Mouse (Mus musculus): ENCODE measurements around the gene Rasl2-9. TPM values are rescaled to one million over a fixed set of nuclear protein-coding genes. Genes with fewer than 3 reads are reported as not detected.
"Not testable (repeated sequence)": the region's sequence is repeated elsewhere in the genome, so short reads cannot be mapped to it uniquely, and the experiment has no call there.

Gene Rasl2-9
- not detected in 2 replicates for total RNA-seq (2017)

- ATAC-seq (replicated peaks in 1 of 2; ENCODE audit: insufficient read depth in 1 of 2, low FRiP score in 2 of 2, low TSS enrichment in 1 of 2, low read depth in 1 of 2, poor library complexity in 2 of 2, severe bottlenecking in 2 of 2) = peak; percentile 83 to 98
These were observed at the start of gene Rasl2-9 for GRCm38 (mm10) chr7:5125549-5126406. Gene Rasl2-9, minus strand, starts transcription at chr7:5125950.

GRCm38 (mm10) chr7:5149570-5149969 lies 23.8 kb upstream of the Rasl2-9 start, which contains the start of gene Vmn1r55:
Gene Vmn1r55, minus strand, starts transcription at chr7:5149670.
- ATAC-seq (replicated peaks in 1 of 2; ENCODE audit: insufficient read depth in 1 of 2, low FRiP score in 2 of 2, low TSS enrichment in 1 of 2, low read depth in 1 of 2, poor library complexity in 2 of 2, severe bottlenecking in 2 of 2) = not testable (repeated sequence)

GRCm38 (mm10) chr7:5125078-5125477 lies 672 bp downstream of the Rasl2-9 start:
- ATAC-seq (replicated peaks in 1 of 2; ENCODE audit: insufficient read depth in 1 of 2, low FRiP score in 2 of 2, low TSS enrichment in 1 of 2, low read depth in 1 of 2, poor library complexity in 2 of 2, severe bottlenecking in 2 of 2) = no peak

GRCm38 (mm10) chr7:5116850-5117249 lies 8.9 kb downstream of the Rasl2-9 start, which contains the start of gene Rfpl4:
Gene Rfpl4, minus strand, starts transcription at chr7:5116950.
- ATAC-seq (replicated peaks in 1 of 2; ENCODE audit: insufficient read depth in 1 of 2, low FRiP score in 2 of 2, low TSS enrichment in 1 of 2, low read depth in 1 of 2, poor library complexity in 2 of 2, severe bottlenecking in 2 of 2) = no peak

- no peak for ATAC-seq (replicated peaks in 1 of 2; ENCODE audit: insufficient read depth in 1 of 2, low FRiP score in 2 of 2, low TSS enrichment in 1 of 2, low read depth in 1 of 2, poor library complexity in 2 of 2, severe bottlenecking in 2 of 2)
These were observed 13.0 kb downstream of the Rasl2-9 start for GRCm38 (mm10) chr7:5112701-5113100.

GRCm38 (mm10) chr7:5109301-5109700 lies 16.4 kb downstream of the Rasl2-9 start:
- no peak for ATAC-seq (replicated peaks in 1 of 2; ENCODE audit: insufficient read depth in 1 of 2, low FRiP score in 2 of 2, low TSS enrichment in 1 of 2, low read depth in 1 of 2, poor library complexity in 2 of 2, severe bottlenecking in 2 of 2)

- ATAC-seq (replicated peaks in 1 of 2; ENCODE audit: insufficient read depth in 1 of 2, low FRiP score in 2 of 2, low TSS enrichment in 1 of 2, low read depth in 1 of 2, poor library complexity in 2 of 2, severe bottlenecking in 2 of 2) = no peak
These were observed 17.5 kb downstream of the Rasl2-9 start for GRCm38 (mm10) chr7:5108272-5108671.

GRCm38 (mm10) chr7:5102564-5102963 lies 23.2 kb downstream of the Rasl2-9 start:
- no peak for ATAC-seq (replicated peaks in 1 of 2; ENCODE audit: insufficient read depth in 1 of 2, low FRiP score in 2 of 2, low TSS enrichment in 1 of 2, low read depth in 1 of 2, poor library complexity in 2 of 2, severe bottlenecking in 2 of 2)

GRCm38 (mm10) chr7:5101066-5101663 lies 24.6 kb downstream of the Rasl2-9 start:
- peak; percentile 98 for ATAC-seq (replicated peaks in 1 of 2; ENCODE audit: insufficient read depth in 1 of 2, low FRiP score in 2 of 2, low TSS enrichment in 1 of 2, low read depth in 1 of 2, poor library complexity in 2 of 2, severe bottlenecking in 2 of 2)

- no peak for ATAC-seq (replicated peaks in 1 of 2; ENCODE audit: insufficient read depth in 1 of 2, low FRiP score in 2 of 2, low TSS enrichment in 1 of 2, low read depth in 1 of 2, poor library complexity in 2 of 2, severe bottlenecking in 2 of 2)
These were observed 26.0 kb downstream of the Rasl2-9 start for GRCm38 (mm10) chr7:5099796-5100195.

GRCm38 (mm10) chr7:5098769-5099168 lies 27.0 kb downstream of the Rasl2-9 start:
- no peak for ATAC-seq (replicated peaks in 1 of 2; ENCODE audit: insufficient read depth in 1 of 2, low FRiP score in 2 of 2, low TSS enrichment in 1 of 2, low read depth in 1 of 2, poor library complexity in 2 of 2, severe bottlenecking in 2 of 2)

- ATAC-seq (replicated peaks in 1 of 2; ENCODE audit: insufficient read depth in 1 of 2, low FRiP score in 2 of 2, low TSS enrichment in 1 of 2, low read depth in 1 of 2, poor library complexity in 2 of 2, severe bottlenecking in 2 of 2) = no peak
These were observed 32.8 kb downstream of the Rasl2-9 start for GRCm38 (mm10) chr7:5092831-5093510.

GRCm38 (mm10) chr7:5092381-5092780 lies 33.4 kb downstream of the Rasl2-9 start:
- ATAC-seq (replicated peaks in 1 of 2; ENCODE audit: insufficient read depth in 1 of 2, low FRiP score in 2 of 2, low TSS enrichment in 1 of 2, low read depth in 1 of 2, poor library complexity in 2 of 2, severe bottlenecking in 2 of 2) = no peak

- ATAC-seq (replicated peaks in 1 of 2; ENCODE audit: insufficient read depth in 1 of 2, low FRiP score in 2 of 2, low TSS enrichment in 1 of 2, low read depth in 1 of 2, poor library complexity in 2 of 2, severe bottlenecking in 2 of 2) = no peak
These were observed 34.6 kb downstream of the Rasl2-9 start for GRCm38 (mm10) chr7:5091008-5091728.

- ATAC-seq (replicated peaks in 1 of 2; ENCODE audit: insufficient read depth in 1 of 2, low FRiP score in 2 of 2, low TSS enrichment in 1 of 2, low read depth in 1 of 2, poor library complexity in 2 of 2, severe bottlenecking in 2 of 2) = no peak
These were observed 35.9 kb downstream of the Rasl2-9 start for GRCm38 (mm10) chr7:5089853-5090252.

- ATAC-seq (replicated peaks in 1 of 2; ENCODE audit: insufficient read depth in 1 of 2, low FRiP score in 2 of 2, low TSS enrichment in 1 of 2, low read depth in 1 of 2, poor library complexity in 2 of 2, severe bottlenecking in 2 of 2) = no peak
These were observed 37.9 kb downstream of the Rasl2-9 start for GRCm38 (mm10) chr7:5087886-5088285.

- ATAC-seq (replicated peaks in 1 of 2; ENCODE audit: insufficient read depth in 1 of 2, low FRiP score in 2 of 2, low TSS enrichment in 1 of 2, low read depth in 1 of 2, poor library complexity in 2 of 2, severe bottlenecking in 2 of 2) = no peak
These were observed 38.8 kb downstream of the Rasl2-9 start for GRCm38 (mm10) chr7:5086921-5087440.

All from hematopoietic stem cell, adult 5-6 weeks (primary cell).